ENCODE assay signal across 28 mouse cellular contexts in the genomic region with DNA sequence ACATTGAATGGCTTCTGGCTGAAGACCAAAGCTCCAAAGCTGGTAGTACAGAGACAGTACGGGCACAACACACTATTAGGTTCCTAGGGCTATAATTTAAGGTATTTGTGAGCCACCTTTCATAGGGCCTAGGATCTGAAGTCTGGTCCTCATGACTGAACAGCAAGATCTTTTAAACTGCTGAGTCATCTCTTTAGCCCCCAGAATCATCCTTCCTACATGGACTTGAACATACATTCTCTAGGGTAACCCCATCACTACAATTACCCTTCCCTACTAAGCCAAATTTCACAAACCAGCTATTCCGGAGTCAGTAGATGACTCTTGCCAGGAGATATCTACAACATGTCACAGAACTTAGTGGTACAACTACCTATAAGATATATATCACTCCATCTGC.
"Had no signal": no experiment of that assay in that cellular context is flagged by ENCODE, and none has a peak within 500 bp of the region (broad histone marks: within the 10 kb centered on the region; RNA-seq: fewer than 3 reads in every experiment).

No protein-coding gene starts in this region.

- H3K9ac ChIP-seq: embryonic facial prominence, embryonic 12.5 days; embryonic facial prominence, embryonic 13.5 days; embryonic facial prominence, embryonic 15.5 days; forebrain, embryonic 12.5 days; forebrain, embryonic 13.5 days; forebrain, embryonic 15.5 days; forebrain, postnatal 0 days had no signal

- DNase-seq: cerebellum, adult 9-10 months; cerebellum, adult 9-11 months; cerebellum, postnatal 10 days; cerebellum, postnatal 14 days; cerebellum, postnatal 25 days; cerebellum, postnatal 36 days; embryo, embryonic 11 days; forebrain, postnatal 0 days; gastrocnemius, adult 2 months; gastrocnemius, postnatal 10 days; gastrocnemius, postnatal 14 days; gastrocnemius, postnatal 25 days; gastrocnemius, postnatal 36 days; heart, adult 11 months; heart, adult 18-20 months; heart, adult 2 months had no signal

- H3K9me3 ChIP-seq: embryonic facial prominence, embryonic 10.5 days; embryonic facial prominence, embryonic 12.5 days; embryonic facial prominence, embryonic 13.5 days; embryonic facial prominence, embryonic 15.5 days; forebrain, embryonic 10.5 days; forebrain, embryonic 12.5 days; forebrain, embryonic 13.5 days; forebrain, embryonic 15.5 days; heart, embryonic 10.5 days had no signal

- H3K27me3 ChIP-seq: embryonic facial prominence, embryonic 12.5 days; embryonic facial prominence, embryonic 13.5 days; embryonic facial prominence, embryonic 15.5 days; forebrain, embryonic 12.5 days; forebrain, embryonic 13.5 days; forebrain, embryonic 15.5 days had no signal

- H3K27ac ChIP-seq: embryonic facial prominence, embryonic 10.5 days; embryonic facial prominence, embryonic 12.5 days; embryonic facial prominence, embryonic 13.5 days; embryonic facial prominence, embryonic 15.5 days; forebrain, embryonic 10.5 days; forebrain, embryonic 12.5 days; forebrain, embryonic 13.5 days; forebrain, embryonic 15.5 days; gastrocnemius, adult 2 months; heart, adult 2 months; heart, embryonic 10.5 days had no signal

- H3K4me1 ChIP-seq: embryonic facial prominence, embryonic 10.5 days; embryonic facial prominence, embryonic 12.5 days; embryonic facial prominence, embryonic 13.5 days; embryonic facial prominence, embryonic 15.5 days; forebrain, embryonic 10.5 days; forebrain, embryonic 12.5 days; forebrain, embryonic 13.5 days; forebrain, embryonic 15.5 days; heart, embryonic 10.5 days had no signal

- H3K4me2 ChIP-seq: embryonic facial prominence, embryonic 12.5 days; embryonic facial prominence, embryonic 13.5 days; embryonic facial prominence, embryonic 15.5 days; forebrain, embryonic 12.5 days; forebrain, embryonic 13.5 days; forebrain, embryonic 15.5 days had no signal

- ATAC-seq: forebrain, embryonic 13.5 days; forebrain, embryonic 14.5 days; forebrain, embryonic 15.5 days; forebrain, embryonic 16.5 days; forebrain, postnatal 0 days had no signal

- H3K4me3 ChIP-seq: embryonic facial prominence, embryonic 10.5 days; embryonic facial prominence, embryonic 12.5 days; embryonic facial prominence, embryonic 13.5 days; embryonic facial prominence, embryonic 15.5 days; erythroblast, embryonic 14.5 days; forebrain, embryonic 10.5 days; forebrain, embryonic 12.5 days; forebrain, embryonic 13.5 days; forebrain, embryonic 15.5 days; gastrocnemius, adult 2 months; heart, adult 2 months; heart, embryonic 10.5 days had no signal

- H3K36me3 ChIP-seq: embryonic facial prominence, embryonic 10.5 days; embryonic facial prominence, embryonic 12.5 days; embryonic facial prominence, embryonic 13.5 days; embryonic facial prominence, embryonic 15.5 days; forebrain, embryonic 10.5 days; forebrain, embryonic 12.5 days; forebrain, embryonic 15.5 days; heart, embryonic 10.5 days had no signal
